Mouse (Mus musculus) layer of hippocampus, adult 6 months (tissue): ENCODE results near the gene Chia1. TPM values are rescaled to one million over a fixed set of nuclear protein-coding genes. Genes with fewer than 3 reads are reported as not detected.

Experiments used
- long read RNA-seq, 2 experiments: library from polyadenylated mRNA; unstranded; transcript quantifications; one replicate each; pipeline ENCODE4 v2.0.0; 2019 to 2020
- polyA plus RNA-seq: library from polyadenylated mRNA; unstranded; fragments of <200 nt; fragmentation: Nextera tagmentation; gene quantifications from 2 replicates; pipeline ENCODE4 v1.2.3, GENCODE M21; 2021

The Chia1 gene
- polyA plus RNA-seq = 0.99 and 1.7 TPM in 2 replicates
- long read RNA-seq, experiment 1, partial matches to known transcripts = 1 of 2 reads
- long read RNA-seq, experiment 1, other reads (novel, unspliced or antisense) = 1 of 2 reads
- long read RNA-seq, experiment 2, partial matches to known transcripts = 0 of 5 reads
- long read RNA-seq, experiment 2, other reads (novel, unspliced or antisense) = 5 of 5 reads

DNA sequence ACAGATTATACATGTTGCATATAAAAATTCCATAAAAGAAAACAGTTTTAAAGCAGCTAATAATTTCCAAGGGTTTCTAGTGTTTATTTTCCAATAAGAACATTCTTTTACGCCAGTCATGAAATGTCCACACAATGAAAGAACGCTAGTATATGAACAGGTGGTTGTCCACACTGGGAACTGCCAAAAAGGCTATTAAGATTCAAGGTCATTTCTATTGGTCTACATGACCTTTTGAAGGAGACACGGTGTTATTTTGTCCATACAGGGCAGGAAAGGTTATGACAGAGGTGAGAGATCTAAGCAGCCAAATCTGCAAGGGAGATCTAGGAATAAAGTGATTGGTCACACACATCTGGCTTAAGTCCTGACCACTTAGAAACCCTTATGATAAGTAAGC lies at the start of gene Chia1:
Chia1 (plus strand) TSS at position 301 of the 400 bp plus-strand sequence.

DNA sequence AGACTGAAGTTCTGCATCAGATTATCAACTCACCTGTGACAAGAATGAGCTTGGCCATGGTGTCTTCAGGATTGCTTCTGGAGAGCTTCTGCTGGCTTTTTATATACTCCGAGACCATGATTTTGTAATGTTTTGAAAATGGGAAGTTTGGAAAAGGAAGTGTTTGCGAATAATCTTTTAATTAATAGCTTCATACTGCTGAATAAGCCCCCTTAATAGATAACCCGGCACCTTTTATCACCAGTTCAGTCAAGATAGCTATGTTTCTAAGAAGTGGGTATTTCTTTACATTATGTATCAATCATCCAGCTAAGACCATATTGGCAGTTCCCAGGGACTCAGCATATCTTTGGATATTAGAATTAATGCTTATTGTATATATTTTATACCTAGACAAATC lies 54.4 kb downstream of the Chia1 start, which contains the start of gene Chil3:
Chil3 (minus strand) TSS at position 101 of the 400 bp plus-strand sequence.

Other genes with a start within 250 kb of the Chia1 start
- gene Adora3, start 242.4 kb upstream of the Chia1 start, polyA plus RNA-seq = 0.21 and 0.35 TPM in 2 replicates
- 0.59 and 0.72 TPM in 2 replicates for gene Tmigd3, start 242.3 kb upstream of the Chia1 start, polyA plus RNA-seq
- gene I830077J02Rik, start 180.6 kb upstream of the Chia1 start, polyA plus RNA-seq = 0.59 TPM in 2 replicates
- 31.0 and 35.2 TPM in 2 replicates for gene Wdr77, start 153.9 kb upstream of the Chia1 start, polyA plus RNA-seq
- gene Atp5f1, start 153.1 kb upstream of the Chia1 start, polyA plus RNA-seq = 550 and 572 TPM in 2 replicates
- not detected in 2 replicates for gene Ovgp1, start 139.5 kb upstream of the Chia1 start, polyA plus RNA-seq
- 3.3 and 10.9 TPM in 2 replicates for gene Pifo, start 98.6 kb upstream of the Chia1 start, polyA plus RNA-seq
- 0.33 TPM in 1 of 2 replicates, not detected in the other for gene Chil5, start 80.4 kb upstream of the Chia1 start, polyA plus RNA-seq
- not detected in 2 replicates for gene Chil3, start 54.3 kb downstream of the Chia1 start, polyA plus RNA-seq
- gene Chil4, start 106.3 kb downstream of the Chia1 start, polyA plus RNA-seq = not detected in 2 replicates